Mouse (Mus musculus): Measurements from ENCODE around the gene Sdr42e1.

Gene Sdr42e1

GRCm38 (mm10) chr8:117660358-117661031 lies 13.0 kb downstream of the Sdr42e1 start:
- no peak for DNase-seq

- DNase-seq = no peak
Measured at GRCm38 (mm10) chr8:117658990-117659389, 14.5 kb downstream of the Sdr42e1 start.

- DNase-seq = no peak
Measured at GRCm38 (mm10) chr8:117652318-117652717, 21.2 kb downstream of the Sdr42e1 start.

- no peak for DNase-seq
Measured at GRCm38 (mm10) chr8:117646440-117646839, 27.0 kb downstream of the Sdr42e1 start.

GRCm38 (mm10) chr8:117646020-117646419 lies 27.5 kb downstream of the Sdr42e1 start:
- DNase-seq = peak; percentile 8 to 16

- no peak for DNase-seq
Measured at GRCm38 (mm10) chr8:117645486-117645885, 28.0 kb downstream of the Sdr42e1 start.

GRCm38 (mm10) chr8:117639631-117640030 lies 33.9 kb downstream of the Sdr42e1 start:
- no peak for DNase-seq

GRCm38 (mm10) chr8:117637462-117637861 lies 36.0 kb downstream of the Sdr42e1 start:
- DNase-seq = no peak

GRCm38 (mm10) chr8:117634406-117634805 lies 39.1 kb downstream of the Sdr42e1 start:
- no peak for DNase-seq

- DNase-seq = no peak
Measured at GRCm38 (mm10) chr8:117632532-117632931, 41.0 kb downstream of the Sdr42e1 start.

- no peak for DNase-seq
Measured at GRCm38 (mm10) chr8:117627096-117627495, 46.4 kb downstream of the Sdr42e1 start.

GRCm38 (mm10) chr8:117626040-117626838 lies 47.2 kb downstream of the Sdr42e1 start:
- peak; percentile 55 to 64 for DNase-seq

- DNase-seq = no peak
Measured at GRCm38 (mm10) chr8:117612861-117613260, 60.6 kb downstream of the Sdr42e1 start.
